Mouse (Mus musculus) thymus, postnatal 25 days (tissue): ENCODE data around the gene Olfr853.

Source experiments
- DNase-seq: peaks from one replicate; pipeline ENCODE4 v3.0.0; 2022

Olfr853 gene

GRCm38 (mm10) chr9:19540976-19541375 is at the start of gene Olfr853:
TSS of gene Olfr853 (minus strand) at chr9:19541076.
- no peak for DNase-seq

GRCm38 (mm10) chr9:19582317-19582716 is 41.4 kb upstream of the Olfr853 start, which contains the start of gene Olfr855:
TSS of gene Olfr855 (plus strand) at chr9:19582617.
- DNase-seq, result no peak

- DNase-seq, result no peak
Measured at GRCm38 (mm10) chr9:19567282-19567681, 26.4 kb upstream of the Olfr853 start, which contains the start of gene Olfr854. TSS of gene Olfr854 (minus strand) at chr9:19567382.

GRCm38 (mm10) chr9:19492995-19493394 is 47.9 kb downstream of the Olfr853 start, which contains the start of gene Olfr851:
TSS of gene Olfr851 (plus strand) at chr9:19493295.
- no peak for DNase-seq
